Mouse (Mus musculus) cerebellum, adult 2 months (tissue): ENCODE measurements around the gene Wdr24.

Experiments
- CTCF ChIP-seq: fragments of 200-500 bp; IDR thresholded peaks from 2 replicates; pipeline ENCODE4 v1.5.1; 2011; ENCODE audit warnings: low read depth, mild to moderate bottlenecking, control low read depth, low read length, moderate library complexity, borderline replicate concordance; ENCODE audit not compliant: insufficient read depth
- POLR2A ChIP-seq: fragments of 200-500 bp; IDR thresholded peaks from 2 replicates; pipeline ENCODE4 v1.6.1; 2011; ENCODE audit warnings: low read length, control low read depth, borderline replicate concordance; ENCODE audit not compliant: insufficient read depth

DNA sequence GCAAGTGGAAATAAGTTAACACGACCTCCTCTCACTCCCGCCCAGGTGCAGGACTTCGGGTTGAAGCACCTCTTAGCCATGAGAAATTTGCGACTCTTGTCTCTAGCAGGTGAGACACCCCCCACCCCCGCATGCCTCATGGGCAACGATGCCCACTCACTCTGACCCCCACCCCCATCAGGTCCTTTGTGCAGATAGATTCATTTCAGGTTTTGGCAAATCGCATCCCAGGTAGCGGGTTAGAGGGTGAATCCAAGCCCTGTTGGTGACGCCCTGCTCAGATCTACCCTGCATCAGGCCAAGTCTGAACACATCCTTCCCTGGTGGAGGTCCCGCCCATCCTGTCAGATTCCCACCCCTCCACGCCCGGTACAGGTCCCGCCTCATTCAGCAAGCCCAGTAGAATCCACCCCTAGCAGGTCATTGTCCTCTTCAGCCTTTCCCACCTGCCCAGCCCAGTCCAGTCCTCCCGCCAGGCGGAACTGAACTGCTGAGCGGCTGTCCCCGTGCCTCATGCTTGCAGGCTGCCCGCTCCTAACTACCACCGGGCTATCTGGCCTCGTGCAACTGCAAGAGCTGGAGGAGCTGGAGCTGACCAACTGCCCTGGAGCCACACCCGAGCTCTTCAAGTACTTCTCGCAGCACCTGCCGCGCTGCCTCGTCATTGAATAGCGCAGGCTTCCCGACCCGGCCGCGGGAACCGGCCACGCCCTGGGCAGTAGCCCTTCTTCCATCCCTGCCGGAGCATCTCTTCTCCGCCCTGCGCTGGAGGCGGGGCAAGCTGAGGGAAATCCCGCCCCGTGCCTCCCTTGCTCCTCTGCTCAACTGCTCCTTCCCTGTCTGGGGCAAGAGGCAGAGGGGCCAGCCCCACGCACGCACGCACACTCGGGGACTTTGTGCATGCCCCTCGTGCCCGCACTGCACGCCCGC, 4.3 kb upstream of the Wdr24 start:
- TF ChIP-seq CTCF (no peak), POLR2A (no peak)
